Mouse (Mus musculus): ENCODE results near the gene Trp53tg5.

- TF ChIP-seq MAX (IDR thresholded peaks at IDR 0.05; ENCODE audit: low read depth): no peak
- no peak for TF ChIP-seq POLR2A (IDR thresholded peaks at IDR 0.05; ENCODE audit: insufficient read length, low read depth)
- TF ChIP-seq MYOG (IDR thresholded peaks at IDR 0.05; ENCODE audit: control insufficient read depth in 1 of 3, insufficient read depth in 1 of 3, insufficient read length in 2 of 3, low read depth in 2 of 3): no peak
- no peak for TF ChIP-seq CEBPB (IDR thresholded peaks at IDR 0.05; ENCODE audit: insufficient read depth, poor library complexity, severe bottlenecking)
- no peak for TF ChIP-seq E2F4 (IDR thresholded peaks at IDR 0.05; ENCODE audit: insufficient read depth)
- no peak for TF ChIP-seq POLR2AphosphoS2 (IDR thresholded peaks at IDR 0.05; ENCODE audit: insufficient read length, low read depth)
- TF ChIP-seq TCF12 (IDR thresholded peaks at IDR 0.05; ENCODE audit: insufficient read depth, poor library complexity, severe bottlenecking): no peak
Measured at GRCm38 (mm10) chr2:164449341-164450042, 24.0 kb downstream of the Trp53tg5 start.

All from myocyte (in vitro differentiated cells).